Mouse (Mus musculus) liver, embryonic 14.5 days (tissue): Measurements from ENCODE around the gene Esm1.

Experiments
- CTCF ChIP-seq: IDR thresholded peaks from 2 replicates; pipeline ENCODE4 v1.5.1; 2016; ENCODE audit warnings: antibody characterized with exemption, low read depth, control low read depth
- EP300 ChIP-seq: IDR thresholded peaks from 2 replicates; pipeline ENCODE4 v1.6.1; 2016; ENCODE audit warnings: antibody characterized with exemption, low read depth

DNA sequence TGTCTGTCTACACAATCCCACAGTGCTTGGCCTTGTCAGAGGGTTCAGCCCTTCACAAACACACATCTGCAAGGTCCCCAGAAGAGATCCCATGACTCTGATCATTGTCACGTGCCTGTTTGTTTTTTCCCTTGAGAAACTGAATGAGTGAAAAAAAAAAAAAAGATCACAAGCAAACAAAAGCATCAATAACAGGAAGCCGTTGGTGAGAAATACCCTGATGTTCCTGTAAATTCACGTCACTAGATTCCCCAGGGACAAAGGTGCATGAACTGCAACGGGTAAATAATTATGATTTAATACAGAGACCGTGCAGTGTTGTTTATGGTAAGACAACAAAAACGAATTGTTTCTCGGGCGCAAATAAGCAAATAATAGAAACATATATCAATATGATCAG, 35.6 kb downstream of the Esm1 start:
- no peak for TF ChIP-seq EP300
- no peak for TF ChIP-seq CTCF
